ENCODE assay signal across 21 mouse cellular contexts in the genomic region with DNA sequence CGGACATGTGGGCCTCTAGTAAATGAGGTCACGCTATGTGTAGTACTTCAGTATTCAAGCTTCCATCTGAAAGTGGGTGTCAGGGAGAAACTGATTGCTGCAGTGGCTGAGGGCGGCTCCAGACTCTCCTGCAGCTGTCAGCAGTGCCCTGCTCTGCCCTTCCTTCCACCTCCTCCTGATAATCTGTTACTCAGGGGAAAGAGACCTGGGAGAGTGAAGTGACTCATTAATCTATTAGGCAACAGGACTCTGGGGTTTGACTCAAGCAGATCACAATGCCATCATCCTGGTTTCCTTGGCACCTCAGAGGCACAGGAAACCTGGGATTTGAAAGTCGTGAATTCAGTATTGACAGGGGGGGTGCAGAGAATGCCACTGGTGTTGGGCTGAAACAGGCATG.
DNase-seq lines count a peak whose midpoint lies in the region; ATAC-seq and TF ChIP-seq lines count a peak whose summit lies in the region.
"Had no signal": no experiment of that assay in that cellular context is flagged by ENCODE, and none has a peak within 500 bp of the region (broad histone marks: within the 10 kb centered on the region; RNA-seq: fewer than 3 reads in every experiment).

No protein-coding gene starts in this region.

- no peak for DNase-seq in frontal cortex, postnatal 14 days (ENCODE audit: low spot score in 2 of 2)
- DNase-seq in layer of hippocampus, adult 9-11 months: peak; percentile 18
- no peak for DNase-seq in layer of hippocampus, adult 11-12 months (ENCODE audit: low spot score)
- DNase-seq in yolk sac, embryonic 10.5 days (ENCODE audit: low spot score): peak; percentile 47
- no peak for DNase-seq in cerebellum, adult 2 months
- DNase-seq in right cerebral cortex, postnatal 4 days: no peak
- DNase-seq: B cell, adult 2 months; cerebellum, adult 8-10 months; gastrocnemius, postnatal 14 days; kidney, postnatal 14 days; midbrain, embryonic 14.5 days; spleen, adult 18-20 months had no signal

- peak; percentile 50; the same call in 1 of the 2 replicates for ATAC-seq in frontal cortex, adult (ENCODE audit: low TSS enrichment)
- peak; percentile 88 for ATAC-seq in intestine, embryonic 16.5 days
- ATAC-seq: forebrain, embryonic 15.5 days had no signal

- no peak overlapping the region for H3K9ac ChIP-seq in intestine, embryonic 16.5 days (ENCODE audit: low read depth, low read length)
- H3K9ac ChIP-seq: forebrain, embryonic 15.5 days; hindbrain, embryonic 13.5 days; liver, embryonic 14.5 days; neural tube, embryonic 13.5 days had no signal

- H3K36me3 ChIP-seq in intestine, embryonic 16.5 days (ENCODE audit: control insufficient read depth, insufficient read depth, low read length): no peaks in the 10 kb centered on the region
- H3K36me3 ChIP-seq: forebrain, embryonic 15.5 days; G1E; hindbrain, embryonic 13.5 days; neural tube, embryonic 13.5 days had no signal

- TF ChIP-seq CTCF in cerebellum, adult 2 months (IDR thresholded peaks at IDR 0.05; ENCODE audit: borderline replicate concordance, insufficient read depth, low read depth, low read length): no peak

- no peaks in the 10 kb centered on the region for H3K9me3 ChIP-seq in intestine, embryonic 16.5 days (ENCODE audit: control insufficient read depth, low read length)
- H3K9me3 ChIP-seq: forebrain, embryonic 15.5 days; hindbrain, embryonic 13.5 days; neural tube, embryonic 13.5 days had no signal

- TF ChIP-seq POLR2A in cerebellum, adult 2 months (IDR thresholded peaks at IDR 0.05; ENCODE audit: borderline replicate concordance, insufficient read depth, low read length): no peak

- H3K4me1 ChIP-seq in intestine, embryonic 16.5 days (ENCODE audit: control insufficient read depth, insufficient read depth, low read length): no peaks in the 10 kb centered on the region
- H3K4me1 ChIP-seq in cerebellum, adult 2 months (ENCODE audit: control insufficient read depth, insufficient read depth, low read length): no peaks in the 10 kb centered on the region
- H3K4me1 ChIP-seq: forebrain, embryonic 15.5 days; hindbrain, embryonic 13.5 days; neural tube, embryonic 13.5 days had no signal

- H3K4me3 ChIP-seq in intestine, embryonic 16.5 days (ENCODE audit: low read length): no peak overlapping the region
- no peak overlapping the region for H3K4me3 ChIP-seq in cerebellum, adult 2 months (replicated peaks; ENCODE audit: insufficient read depth, low read depth, low read length)
- H3K4me3 ChIP-seq: forebrain, embryonic 15.5 days; hindbrain, embryonic 13.5 days; left cerebral cortex, adult 2 months; neural tube, embryonic 13.5 days had no signal

- WGBS in intestine, embryonic 16.5 days: 56% methylated on average over 4 of the region's 4 CpGs
- WGBS in cerebellum, adult 2 months: 82% methylated on average over 4 of the region's 4 CpGs

- no peak overlapping the region for H3K4me2 ChIP-seq in intestine, embryonic 16.5 days (ENCODE audit: low read depth, low read length)
- H3K4me2 ChIP-seq: forebrain, embryonic 15.5 days; hindbrain, embryonic 13.5 days; neural tube, embryonic 13.5 days had no signal

- no peaks in the 10 kb centered on the region for H3K27me3 ChIP-seq in intestine, embryonic 16.5 days (replicated peaks; ENCODE audit: control insufficient read depth, insufficient read depth, low read length)
- no peaks in the 10 kb centered on the region for H3K27me3 ChIP-seq in cerebellum, adult 2 months (ENCODE audit: control insufficient read depth, insufficient read depth, low read length)
- H3K27me3 ChIP-seq: forebrain, embryonic 15.5 days; hindbrain, embryonic 13.5 days; neural tube, embryonic 13.5 days had no signal

- H3K27ac ChIP-seq in intestine, embryonic 16.5 days (ENCODE audit: low read length): no peak overlapping the region
- H3K27ac ChIP-seq in cerebellum, adult 2 months (ENCODE audit: insufficient read depth, low read length): no peak overlapping the region
- H3K27ac ChIP-seq: forebrain, embryonic 15.5 days; hindbrain, embryonic 13.5 days; left cerebral cortex, adult 2 months; liver, embryonic 14.5 days; macrophage; neural tube, embryonic 13.5 days had no signal

Comparison
In these comparisons a context has a peak if more than half of its experiments do, and no peak if none do; other contexts are left out.
1. DNase-seq: peak in layer of hippocampus, adult 9-11 months (single experiment) and yolk sac, embryonic 10.5 days (single experiment); none in frontal cortex, postnatal 14 days (0 of 2), layer of hippocampus, adult 11-12 months (single experiment), cerebellum, adult 2 months (0 of 2) and right cerebral cortex, postnatal 4 days (single experiment).